Mouse (Mus musculus) left cerebral cortex, postnatal 10 days (tissue): ENCODE measurements around the gene Neu3. TPM values are rescaled to one million over a fixed set of nuclear protein-coding genes. Genes with fewer than 3 reads are reported as not detected.

Source experiments
- DNase-seq, 2 experiments: peaks; one replicate each; pipeline ENCODE4 v3.0.0; 2021 to 2022; ENCODE audit warnings: low spot score in 2 of 2, mixed read lengths in 1 of 2; ENCODE audit errors: extremely low spot score in 1 of 2
- intact Hi-C: fragments of 180-260 bp; cut with DNase I; formaldehyde crosslinking; loops from one replicate; pipeline ENCODE4 v1.15.1; 2025
- total RNA-seq, 2 experiments: library from RNA; stranded (reverse); gene quantifications; 2 replicates each; pipeline ENCODE4 v1.2.3; 2021

The Neu3 gene
- 1 to 10 TPM; 2.7 to 3.1 TPM for total RNA-seq

DNA sequence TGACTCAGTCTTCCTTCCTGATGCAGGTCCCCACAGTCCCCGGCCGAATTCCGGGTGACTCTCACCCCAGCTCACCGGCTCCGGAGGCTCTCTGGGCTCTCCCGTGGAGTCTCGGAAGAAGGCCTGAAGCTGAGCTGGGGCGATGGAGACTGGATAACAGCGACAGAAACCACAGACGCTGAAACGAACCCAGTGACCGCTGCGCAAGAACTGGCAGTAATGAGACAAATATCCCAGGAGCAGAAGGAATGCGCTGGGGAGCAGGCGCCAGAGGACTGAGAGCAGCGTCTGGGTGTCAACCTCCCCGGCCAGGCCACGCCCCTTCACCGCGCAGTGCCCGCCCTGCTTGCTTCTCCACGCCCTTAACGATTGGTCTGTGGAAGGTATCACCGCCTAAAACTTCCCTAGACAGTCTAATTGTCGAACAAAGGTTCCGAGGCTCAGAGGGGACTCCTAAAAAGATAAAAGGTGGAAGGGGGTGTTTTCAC is at the start of gene Neu3:
Neu3 (minus strand) TSS at position 335 of the 488 bp plus-strand sequence.
- peak; percentile 83 to 95 for DNase-seq
- intact Hi-C loops = no loop called here

DNA sequence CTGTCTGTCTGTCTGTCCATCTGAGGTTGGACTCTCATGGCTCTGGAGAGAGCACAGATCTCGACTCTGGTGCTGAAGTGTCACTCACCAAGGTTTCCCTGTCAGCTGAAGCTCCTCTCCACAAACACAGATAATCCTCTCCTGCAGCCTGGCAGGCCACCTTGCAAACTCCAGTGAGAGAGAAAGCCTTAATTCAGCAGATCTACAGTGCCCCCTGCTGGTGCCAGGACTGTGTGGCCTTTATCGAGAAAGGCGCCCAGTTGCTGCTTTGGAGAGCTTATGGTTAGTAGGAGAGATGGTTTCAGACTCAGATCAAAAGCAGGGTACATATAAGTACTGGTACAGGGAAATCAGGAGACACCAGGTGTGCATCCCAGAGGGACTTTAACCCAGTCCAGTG is 48.1 kb upstream of the Neu3 start:
- DNase-seq = peak; percentile 83 to 85
- intact Hi-C loops = loop anchor here (5.0 to 10.0 kb wide), 2 partner anchors 259 to 372 kb away; no protein-coding TSS in a partner anchor

DNA sequence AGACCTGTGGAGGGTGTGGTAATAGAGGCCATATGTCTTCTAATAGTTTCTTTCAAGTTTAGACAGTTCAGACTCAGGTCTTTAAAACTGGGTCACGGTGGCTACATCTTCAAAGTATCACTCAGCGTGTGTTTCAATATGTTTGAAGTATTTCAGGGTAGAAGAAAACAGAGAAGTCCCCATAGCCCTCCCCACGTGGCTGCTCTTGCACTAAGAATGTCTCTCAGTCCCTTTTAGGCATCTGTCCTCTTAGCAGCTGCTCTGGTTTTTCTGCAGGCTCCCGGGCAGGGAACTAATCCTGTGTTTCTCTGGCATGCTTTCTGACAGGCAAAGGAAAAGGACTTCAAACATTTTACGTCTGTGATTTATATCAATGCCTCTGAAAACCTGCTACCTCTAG is 47.7 kb upstream of the Neu3 start:
- intact Hi-C loops = loop anchor here (5.0 to 10.0 kb wide), 2 partner anchors 259 to 371 kb away; no protein-coding TSS in a partner anchor
- no peak for DNase-seq

DNA sequence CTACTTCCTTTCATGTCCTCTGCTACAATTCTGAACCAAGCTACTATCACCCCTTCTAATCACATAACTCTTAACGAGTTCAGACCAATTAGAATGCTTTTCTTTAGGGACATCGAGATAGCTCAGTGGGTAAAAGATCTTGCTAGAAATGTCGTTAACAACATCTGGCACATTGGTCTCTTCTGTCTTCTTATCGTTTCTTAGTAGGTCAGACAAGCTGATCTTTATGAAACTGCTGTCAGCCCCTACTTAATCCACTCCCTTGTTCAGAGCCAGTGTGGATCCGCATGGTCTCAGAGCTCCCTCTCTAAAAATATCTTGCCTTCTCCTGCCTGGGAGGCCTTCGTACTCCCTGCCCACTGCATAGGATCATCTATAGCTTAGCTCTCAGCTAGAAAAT is 45.7 kb upstream of the Neu3 start:
- intact Hi-C loops = loop anchor here (5.0 to 10.0 kb wide), 2 partner anchors 62 to 369 kb away; no protein-coding TSS in a partner anchor
- DNase-seq = no peak

DNA sequence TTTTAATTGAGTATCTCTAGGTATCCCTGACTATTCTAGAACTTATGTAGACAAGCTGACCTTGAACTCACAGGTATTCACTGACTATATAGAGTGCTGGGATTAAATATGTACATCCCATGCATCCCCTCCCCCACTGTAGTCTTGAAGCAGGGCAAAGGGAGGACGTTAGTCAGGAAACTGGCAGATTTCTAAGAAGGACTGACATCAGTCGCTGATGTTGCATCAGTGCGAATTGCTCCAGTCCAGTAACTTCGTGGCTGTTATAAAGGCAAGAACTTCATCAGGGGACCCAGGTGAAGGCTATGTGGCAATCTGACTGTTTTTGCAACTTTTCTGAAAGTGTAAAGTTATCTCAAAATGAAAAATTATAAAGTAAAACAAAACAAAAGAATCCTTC is 41.1 kb upstream of the Neu3 start:
- intact Hi-C loops = no loop called here
- no peak for DNase-seq

DNA sequence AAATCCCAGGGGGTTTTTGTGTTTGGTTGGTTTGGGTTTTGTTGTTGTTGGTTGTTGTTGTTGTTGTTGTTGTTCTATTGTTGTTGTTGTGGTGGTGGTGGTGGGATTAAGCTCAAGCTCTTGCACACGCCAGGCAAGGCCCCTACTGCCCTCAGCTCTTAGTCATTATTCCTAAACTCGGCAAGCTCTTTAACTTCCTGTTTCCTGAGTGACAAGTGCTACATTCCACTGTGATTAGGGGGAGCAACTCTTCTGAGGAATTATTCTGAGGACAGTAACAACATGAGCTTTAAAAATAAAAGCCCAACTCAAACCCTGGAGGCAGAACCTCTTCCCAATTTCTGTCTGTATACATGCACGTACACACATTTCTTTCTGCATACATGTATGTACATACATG is 37.0 kb upstream of the Neu3 start:
- intact Hi-C loops = no loop called here
- no peak for DNase-seq

DNA sequence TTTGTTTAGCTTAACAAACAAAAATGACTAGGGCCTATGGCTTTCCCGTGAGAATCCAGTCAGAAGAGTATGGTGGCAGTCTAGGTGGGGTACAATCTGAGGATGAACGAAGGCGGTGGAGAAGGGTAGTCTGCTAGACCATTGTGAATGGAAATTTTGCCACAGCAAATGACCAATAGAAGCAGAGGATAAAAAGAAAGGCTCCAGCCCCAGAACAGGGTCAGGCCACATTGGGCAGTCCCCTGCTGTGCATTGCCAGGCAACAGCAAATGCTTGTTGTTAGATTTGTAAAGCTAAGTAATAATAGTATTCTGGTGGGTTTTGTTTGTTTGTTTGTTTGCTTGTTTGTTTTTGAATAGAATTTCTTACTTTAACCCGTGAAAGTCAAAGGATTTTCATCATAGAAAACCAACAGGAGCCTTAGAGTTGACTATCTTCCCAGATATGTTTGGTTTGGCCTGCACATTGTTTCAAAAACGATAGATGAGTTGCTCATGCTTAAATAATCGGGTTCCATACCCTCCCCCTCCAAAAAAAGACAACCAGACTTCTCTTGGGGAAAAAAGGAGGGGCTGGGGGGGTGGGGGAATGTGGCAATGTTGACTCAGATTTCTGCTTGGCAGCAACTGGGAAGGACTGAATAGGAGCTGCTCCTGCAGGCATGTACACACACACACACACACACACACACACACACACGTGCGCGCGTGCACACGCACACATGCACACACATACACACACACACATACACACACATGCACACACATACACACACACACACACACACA is 36.2 kb upstream of the Neu3 start:
- DNase-seq = no peak

DNA sequence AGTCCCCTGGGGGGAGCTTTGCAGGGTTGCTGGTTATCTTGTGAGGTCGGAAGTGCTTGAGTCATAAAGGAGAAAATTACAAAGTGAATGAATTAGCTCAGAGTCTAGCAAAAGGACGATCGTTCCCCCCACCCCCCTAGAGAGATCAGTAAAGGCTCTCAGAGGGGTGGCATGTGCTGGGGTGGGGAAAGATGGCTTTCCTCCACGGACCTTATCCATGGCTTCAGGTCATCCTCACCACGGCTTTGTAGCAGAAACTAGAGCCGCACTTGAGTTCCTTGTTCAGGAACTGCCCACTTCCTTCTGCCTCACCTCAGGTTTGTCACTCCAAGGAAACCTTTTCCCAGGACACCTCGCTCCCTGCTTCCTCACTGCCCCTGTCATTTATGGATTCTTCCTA is 35.1 kb upstream of the Neu3 start, which contains the start of gene Spcs2:
Spcs2 (minus strand) TSS at position 101 of the 400 bp plus-strand sequence.
- intact Hi-C loops = no loop called here
- DNase-seq = no peak

More for the DNA sequence above, 36.2 kb upstream of the Neu3 start:
- intact Hi-C loops = no loop called here

DNA sequence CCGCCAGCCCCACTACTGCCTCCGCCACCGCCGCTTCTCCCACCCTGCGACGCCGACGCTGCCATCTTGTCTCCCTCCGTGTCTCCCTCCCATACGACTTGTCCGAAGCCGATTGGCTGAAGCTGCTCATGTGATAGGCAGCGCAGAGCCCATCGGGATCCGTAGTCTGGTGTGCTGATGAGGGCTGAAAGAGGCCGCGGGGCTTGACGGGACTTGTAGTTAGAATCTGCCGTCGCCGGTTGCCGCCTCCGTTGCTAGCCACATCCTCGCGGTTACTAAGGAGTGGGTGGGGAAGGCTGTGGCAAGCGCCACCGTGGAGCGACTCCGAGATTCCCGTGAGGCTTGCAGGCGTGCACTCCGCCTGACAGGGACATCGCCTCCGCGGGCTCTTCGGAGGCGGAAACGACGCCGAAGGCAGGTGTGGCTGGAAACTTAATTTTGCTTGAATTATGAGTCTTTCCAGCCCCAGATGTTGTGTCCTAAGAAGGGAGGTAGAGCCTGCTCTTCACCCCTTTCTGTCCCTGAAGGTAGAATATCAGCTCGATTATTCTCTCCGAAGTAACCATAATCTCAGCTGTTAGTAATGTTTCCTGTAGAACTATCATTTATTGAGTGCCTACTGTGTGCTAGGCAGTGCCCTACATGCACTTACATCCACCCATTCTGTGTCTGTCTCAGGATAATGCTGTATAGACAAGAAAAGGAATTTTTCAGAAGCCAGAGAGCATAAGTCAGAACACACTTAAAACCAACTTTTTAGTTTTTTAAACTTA is 30.8 kb upstream of the Neu3 start, which contains the start of gene Xrra1:
Xrra1 (plus strand) TSS at position 304 of the 773 bp plus-strand sequence.
- intact Hi-C loops = no loop called here
- peak; percentile 98 to 99 for DNase-seq

DNA sequence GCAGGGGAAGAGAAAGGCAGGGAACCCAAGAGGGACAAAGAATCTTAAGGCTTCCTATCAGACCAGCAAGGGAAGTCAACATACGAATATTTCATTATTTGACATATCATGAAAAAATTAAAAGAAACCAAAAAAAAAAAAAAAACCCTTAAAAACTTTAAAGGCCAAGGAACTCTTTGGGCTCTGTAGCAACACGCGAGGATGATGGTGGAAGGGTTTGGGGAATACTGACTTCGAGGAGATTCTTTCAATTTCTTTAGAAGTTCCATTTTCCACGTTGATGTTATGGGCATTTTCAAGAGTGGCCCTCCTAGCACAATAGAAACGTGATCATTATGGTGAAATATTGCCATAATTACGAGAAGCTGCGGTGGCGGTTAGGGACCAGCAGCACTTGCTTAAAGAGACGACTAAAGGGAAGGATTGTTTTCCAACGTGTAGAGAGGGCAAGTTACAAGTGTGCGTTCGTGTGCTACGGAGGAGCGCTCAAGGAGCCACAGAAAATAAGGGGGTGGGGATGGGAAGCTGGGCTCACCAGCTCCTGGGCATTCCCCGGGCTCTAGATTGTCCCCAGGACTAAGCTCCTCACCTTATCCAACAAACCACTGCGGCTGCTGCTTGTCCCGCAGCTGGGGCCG is 30.1 kb upstream of the Neu3 start:
- intact Hi-C loops = no loop called here
- DNase-seq = no peak

DNA sequence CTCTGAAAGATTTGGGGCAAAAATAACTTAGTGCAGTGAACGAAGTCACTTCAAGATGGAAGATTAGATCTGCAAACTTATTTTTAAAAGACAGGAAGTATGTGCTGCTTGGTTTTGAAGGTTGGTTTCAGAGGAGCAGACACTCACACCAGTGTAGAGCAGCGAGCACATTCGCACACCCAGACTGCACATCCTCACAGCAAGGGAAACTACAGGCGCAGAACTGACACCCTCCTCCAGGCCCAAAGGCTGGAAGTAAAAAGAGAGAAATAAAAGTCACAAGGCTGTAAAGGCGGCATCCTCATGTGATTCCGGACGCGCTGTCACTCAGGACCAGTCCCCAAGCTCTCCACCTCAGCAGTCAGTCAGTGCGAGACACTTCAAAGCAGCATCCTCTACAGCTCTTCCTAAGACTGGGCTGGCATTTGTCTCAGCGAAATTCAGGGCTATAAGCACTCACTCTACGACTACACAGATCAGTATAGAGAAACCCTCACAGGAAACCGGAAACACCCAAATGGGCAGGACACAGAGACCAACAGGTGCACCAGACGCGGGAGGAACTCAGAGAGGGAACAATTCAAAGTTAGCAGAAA is 28.1 kb upstream of the Neu3 start:
- intact Hi-C loops = no loop called here
- DNase-seq = no peak

DNA sequence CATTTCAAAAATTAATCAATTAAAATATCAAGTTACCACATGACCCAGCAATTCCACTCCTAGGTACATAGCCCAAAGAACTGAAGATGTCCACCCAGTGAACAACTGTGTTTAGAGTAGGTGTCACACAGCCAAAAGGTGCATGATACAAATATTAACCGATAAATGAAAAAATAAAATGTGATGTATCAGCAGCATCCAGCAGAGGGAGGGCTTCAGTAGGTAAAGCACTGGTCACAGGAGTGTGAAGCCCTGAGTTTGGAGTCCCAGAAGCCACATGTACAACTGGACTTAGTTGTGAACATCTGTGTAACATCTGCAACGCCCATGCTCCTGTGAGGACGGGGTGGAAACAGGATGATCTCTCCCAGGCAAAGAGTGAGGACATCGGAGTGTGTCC is 26.1 kb upstream of the Neu3 start:
- intact Hi-C loops = no loop called here
- DNase-seq = no peak

DNA sequence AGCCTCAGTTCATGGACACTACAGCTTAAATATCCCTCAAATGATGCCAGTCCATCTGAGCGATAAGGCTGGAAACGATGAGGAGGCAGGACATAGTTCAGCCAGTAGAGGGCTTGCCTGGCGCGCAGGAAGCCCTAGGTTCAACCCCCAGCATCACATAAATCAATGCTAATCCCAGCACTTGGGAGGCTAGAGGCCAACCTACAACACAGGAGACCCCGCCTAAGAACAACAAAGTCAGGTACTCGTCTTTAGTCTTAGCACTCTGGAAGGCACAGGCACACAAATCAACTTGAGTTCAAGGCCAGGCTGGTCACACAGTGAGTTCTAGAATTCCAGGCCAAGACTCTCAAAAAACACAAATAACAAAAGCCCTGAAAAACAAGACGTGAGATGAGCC is 25.1 kb upstream of the Neu3 start:
- intact Hi-C loops = no loop called here

DNA sequence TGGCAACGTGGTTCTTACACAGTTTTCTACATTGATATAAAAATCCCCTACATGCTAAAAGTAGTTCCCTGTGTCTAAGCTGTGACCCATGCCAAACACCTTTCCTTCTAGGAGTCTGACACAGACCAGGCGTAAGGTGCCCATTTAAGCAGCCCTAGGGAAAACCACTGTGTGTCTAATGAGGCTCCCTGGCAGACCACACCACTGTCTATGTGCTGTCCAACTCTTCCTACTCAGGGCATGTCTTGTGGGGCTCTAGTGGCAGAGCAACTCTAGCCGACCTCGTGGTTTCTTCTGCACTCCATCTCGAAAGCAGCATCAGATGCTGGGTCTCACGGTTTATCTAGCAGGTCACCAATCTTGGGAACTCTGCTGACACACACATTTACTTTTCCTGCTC is 23.4 kb upstream of the Neu3 start:
- no peak for DNase-seq
- intact Hi-C loops = no loop called here

More for the DNA sequence above, 25.1 kb upstream of the Neu3 start:
- DNase-seq = no peak

DNA sequence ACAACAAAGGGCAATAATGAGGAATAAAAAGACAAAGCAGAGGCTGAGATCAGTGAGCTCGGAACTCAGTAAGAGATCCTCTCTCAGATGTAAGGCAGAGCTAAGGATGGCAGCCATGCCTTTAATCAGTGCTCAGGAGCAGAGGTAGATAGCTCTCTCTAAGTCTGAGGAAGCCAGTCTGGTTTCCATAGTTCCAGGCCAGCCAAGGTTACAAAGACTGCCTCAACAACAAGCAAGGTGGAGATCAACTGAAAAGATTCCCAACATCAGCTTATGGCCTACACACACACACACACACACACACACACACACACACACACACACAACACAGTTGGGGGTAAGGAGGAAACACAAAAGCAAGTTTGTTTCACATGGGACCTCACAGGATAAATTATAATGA is 22.9 kb upstream of the Neu3 start:
- DNase-seq = no peak
- intact Hi-C loops = no loop called here

DNA sequence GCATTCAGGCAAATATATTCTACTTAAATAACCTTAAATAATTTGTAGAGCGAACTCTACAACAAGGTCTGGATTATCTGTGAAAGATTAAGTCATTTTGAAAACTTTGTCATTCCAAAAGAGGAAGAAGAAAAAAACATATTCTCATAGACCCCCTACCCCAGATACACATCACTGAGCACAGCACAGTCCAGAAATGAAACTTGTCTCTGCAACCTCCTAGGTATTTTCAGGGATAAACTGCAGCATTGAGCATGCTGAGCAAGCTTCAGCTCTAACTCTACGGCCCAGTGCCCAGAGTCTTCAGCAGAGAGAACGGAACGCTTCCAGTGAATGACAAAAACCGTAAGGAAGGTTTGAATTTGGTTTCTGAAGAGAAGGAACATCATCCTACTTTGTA is 22.3 kb upstream of the Neu3 start:
- no peak for DNase-seq
- intact Hi-C loops = no loop called here

DNA sequence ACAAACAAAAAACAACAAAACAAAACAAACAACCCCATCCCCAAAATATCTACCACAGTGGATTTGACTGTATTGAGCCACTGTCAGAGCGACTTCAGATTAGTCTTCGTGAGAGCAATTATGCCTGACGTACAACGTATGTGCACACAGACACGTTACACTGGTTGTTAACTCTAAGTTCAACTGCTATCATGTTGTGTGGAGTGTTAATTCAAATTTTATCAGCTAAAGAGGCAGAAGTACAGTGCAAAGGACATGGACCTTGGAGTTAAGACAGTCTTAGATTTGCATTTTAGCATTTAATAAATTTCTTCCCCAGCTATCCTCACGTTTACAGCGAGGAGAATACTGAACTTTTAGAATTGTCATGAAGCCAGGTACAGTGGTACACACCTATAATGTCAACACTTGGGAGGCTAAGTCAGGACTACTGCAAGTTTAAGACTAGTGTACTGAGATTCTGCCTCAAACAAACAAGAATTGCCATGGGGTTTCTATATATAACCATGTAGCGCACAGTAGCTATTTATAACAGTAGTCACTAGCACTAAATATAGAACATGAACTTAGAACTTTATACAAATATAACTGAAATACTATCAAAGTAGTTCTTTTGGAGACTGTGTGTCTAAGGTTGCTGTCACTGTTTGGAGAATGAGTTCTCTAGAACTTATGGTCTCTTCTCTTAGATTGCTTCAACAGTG is 17.5 kb upstream of the Neu3 start:
- no peak for DNase-seq
- intact Hi-C loops = no loop called here

DNA sequence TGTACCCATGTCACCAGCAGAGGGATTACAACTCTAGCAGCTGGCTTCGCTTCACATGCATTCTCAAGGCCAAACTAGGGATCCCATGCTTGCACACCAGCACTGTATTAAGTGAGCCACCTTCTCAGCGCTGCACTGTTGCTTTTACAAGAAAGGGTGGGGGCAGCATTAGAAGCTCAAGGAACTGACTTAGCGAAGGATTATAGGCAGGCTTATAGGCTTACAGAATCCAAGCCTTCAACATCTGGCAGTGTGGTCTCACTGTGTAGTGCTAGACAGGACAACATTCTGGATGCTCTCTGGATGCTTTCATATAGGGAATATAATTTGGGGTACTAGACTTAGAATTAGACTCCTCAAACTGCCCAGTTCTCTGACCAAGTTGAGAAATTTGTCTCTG is 10.0 kb upstream of the Neu3 start:
- intact Hi-C loops = no loop called here
- no peak for DNase-seq
